Mouse (Mus musculus): ENCODE data around the gene Col6a5. TPM values are rescaled to one million over a fixed set of nuclear protein-coding genes. Genes with fewer than 3 reads are reported as not detected.

Col6a5 gene
- polyA plus RNA-seq, 1 experiment from 2014 or later, result 3.6 TPM

- H3K9me3 ChIP-seq (ENCODE audit: control insufficient read depth), result no peaks in the 10 kb centered on the region
- TF ChIP-seq CTCF (IDR thresholded peaks at IDR 0.05; ENCODE audit: low read depth), result no peak
- WGBS, result 81% methylated on average over 14 of the region's 14 CpGs
- no peaks in the 10 kb centered on the region for H3K4me1 ChIP-seq (replicated peaks; ENCODE audit: control insufficient read depth, insufficient read depth, low read length)
- no peak for ATAC-seq
- no peak overlapping the region for H3K4me2 ChIP-seq (replicated peaks; ENCODE audit: low read depth)
- H3K36me3 ChIP-seq (ENCODE audit: control insufficient read depth, insufficient read depth), result no peaks in the 10 kb centered on the region
- H3K27ac ChIP-seq (ENCODE audit: low read depth, low read length), result no peak overlapping the region
- H3K4me3 ChIP-seq (ENCODE audit: low read depth, low read length), result no peak overlapping the region
- H3K9ac ChIP-seq (ENCODE audit: low read depth, low read length), result no peak overlapping the region
- no peaks in the 10 kb centered on the region for H3K27me3 ChIP-seq (replicated peaks; ENCODE audit: control insufficient read depth, insufficient read depth, low read length)
These were observed 11.0 kb upstream of the Col6a5 start for GRCm38 (mm10) chr9:105971351-105971894.

GRCm38 (mm10) chr9:105970901-105971300 lies 10.5 kb upstream of the Col6a5 start:
- H3K27me3 ChIP-seq (replicated peaks; ENCODE audit: control insufficient read depth, insufficient read depth, low read length), result no peaks in the 10 kb centered on the region
- H3K4me2 ChIP-seq (replicated peaks; ENCODE audit: low read depth), result no peak overlapping the region
- ATAC-seq, result no peak
- no peaks in the 10 kb centered on the region for H3K9me3 ChIP-seq (ENCODE audit: control insufficient read depth)
- H3K4me3 ChIP-seq (ENCODE audit: low read depth, low read length), result no peak overlapping the region
- no peak for TF ChIP-seq CTCF (IDR thresholded peaks at IDR 0.05; ENCODE audit: low read depth)
- 76% methylated on average over 5 of the region's 5 CpGs for WGBS
- H3K9ac ChIP-seq (ENCODE audit: low read depth, low read length), result no peak overlapping the region
- H3K27ac ChIP-seq (ENCODE audit: low read depth, low read length), result 0 out of 2 replicates have a peak overlapping the region, but pooled peaks have one; percentile 41
- H3K4me1 ChIP-seq (replicated peaks; ENCODE audit: control insufficient read depth, insufficient read depth, low read length), result no peaks in the 10 kb centered on the region
- no peaks in the 10 kb centered on the region for H3K36me3 ChIP-seq (ENCODE audit: control insufficient read depth, insufficient read depth)

DNA sequence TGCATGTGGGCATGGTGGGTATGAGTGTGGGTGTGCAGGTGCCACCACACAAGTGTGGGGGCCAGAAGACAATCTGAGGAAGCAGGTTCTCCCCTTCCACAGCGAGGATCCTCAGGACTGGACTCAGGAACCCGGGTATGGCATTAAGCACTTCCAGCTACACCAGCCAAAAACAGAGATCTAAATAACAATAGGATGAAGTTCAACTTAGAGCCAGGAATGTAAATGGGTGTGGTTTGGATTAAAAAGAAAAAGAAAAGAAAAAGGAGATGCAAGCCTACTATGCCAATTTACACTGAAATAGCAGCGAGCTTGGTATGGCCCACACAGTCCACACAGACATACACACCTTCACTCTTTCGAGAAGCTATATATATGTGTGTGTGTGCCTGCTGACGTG lies 7.5 kb upstream of the Col6a5 start:
- Histone ChIP-seq H3K36me3 (ENCODE audit: control insufficient read depth, insufficient read depth) (no peaks in the 10 kb centered on the region), H3K27me3 (replicated peaks; ENCODE audit: control insufficient read depth, insufficient read depth, low read length) (no peaks in the 10 kb centered on the region), H3K4me3 (ENCODE audit: low read depth, low read length) (no peak overlapping the region), H3K27ac (ENCODE audit: low read depth, low read length) (no peak overlapping the region), H3K4me1 (replicated peaks; ENCODE audit: control insufficient read depth, insufficient read depth, low read length) (no peaks in the 10 kb centered on the region), H3K9me3 (ENCODE audit: control insufficient read depth) (no peaks in the 10 kb centered on the region), H3K4me2 (replicated peaks; ENCODE audit: low read depth) (no peak overlapping the region), H3K9ac (ENCODE audit: low read depth, low read length) (no peak overlapping the region)
- no peak for TF ChIP-seq CTCF (IDR thresholded peaks at IDR 0.05; ENCODE audit: low read depth)
- ATAC-seq, result no peak
- WGBS, result 79% methylated on average over 5 of the region's 5 CpGs

DNA sequence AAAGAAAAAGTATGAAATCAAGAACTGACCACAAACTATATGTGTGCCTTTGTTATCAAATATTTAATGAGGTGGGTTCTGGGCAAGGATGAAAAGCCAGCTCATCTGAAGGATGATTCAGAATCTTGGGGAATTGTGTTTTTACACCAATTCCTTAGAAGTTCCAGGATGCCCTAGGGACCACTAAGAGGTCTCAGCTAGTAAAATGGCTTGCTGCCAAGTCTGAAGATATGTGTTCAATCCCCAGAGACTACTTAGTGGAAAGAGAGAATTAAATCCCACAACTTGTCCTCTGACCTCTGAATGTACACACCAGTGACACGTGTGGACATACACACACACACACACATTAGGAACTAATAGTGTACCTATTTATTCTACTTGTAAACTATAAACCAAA lies 1.3 kb downstream of the Col6a5 start:
- WGBS, result 71% methylated on average over 1 of the region's 1 CpGs
- Histone ChIP-seq H3K27me3 (replicated peaks; ENCODE audit: control insufficient read depth, insufficient read depth, low read length) (no peaks in the 10 kb centered on the region), H3K4me3 (ENCODE audit: low read depth, low read length) (no peak overlapping the region), H3K9ac (ENCODE audit: low read depth, low read length) (no peak overlapping the region), H3K27ac (ENCODE audit: low read depth, low read length) (no peak overlapping the region), H3K36me3 (ENCODE audit: control insufficient read depth, insufficient read depth) (no peaks in the 10 kb centered on the region), H3K4me2 (replicated peaks; ENCODE audit: low read depth) (no peak overlapping the region), H3K4me1 (replicated peaks; ENCODE audit: control insufficient read depth, insufficient read depth, low read length) (0 out of 2 replicates have a peak, but pooled peaks cover 3% of the 10 kb centered on the region), H3K9me3 (ENCODE audit: control insufficient read depth) (no peaks in the 10 kb centered on the region)
- no peak for ATAC-seq
- no peak for TF ChIP-seq CTCF (IDR thresholded peaks at IDR 0.05; ENCODE audit: low read depth)

DNA sequence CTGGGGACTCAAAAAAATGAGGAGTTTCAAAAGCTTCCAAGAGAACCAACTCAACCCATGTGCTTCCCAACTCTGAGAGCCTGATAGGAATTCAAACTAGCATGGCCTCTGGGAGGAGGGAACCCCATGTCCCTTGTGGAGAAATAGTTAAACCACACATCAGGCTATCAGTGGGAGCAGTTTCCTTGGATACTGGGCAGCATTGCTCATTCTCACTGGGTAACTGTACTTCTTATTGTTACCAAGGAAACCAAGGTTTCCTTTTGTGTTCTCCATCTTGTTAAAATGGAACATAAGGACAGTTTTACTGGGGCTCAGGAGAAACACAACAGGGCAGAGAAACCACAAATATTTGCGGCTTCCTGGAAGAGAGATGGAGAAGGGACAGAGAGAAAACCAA lies 10.7 kb downstream of the Col6a5 start:
- Histone ChIP-seq H3K27me3 (replicated peaks; ENCODE audit: control insufficient read depth, insufficient read depth, low read length) (no peaks in the 10 kb centered on the region), H3K36me3 (ENCODE audit: control insufficient read depth, insufficient read depth) (no peaks in the 10 kb centered on the region), H3K9me3 (ENCODE audit: control insufficient read depth) (no peaks in the 10 kb centered on the region), H3K4me1 (replicated peaks; ENCODE audit: control insufficient read depth, insufficient read depth, low read length) (no peaks in the 10 kb centered on the region), H3K4me2 (replicated peaks; ENCODE audit: low read depth) (no peak overlapping the region), H3K4me3 (ENCODE audit: low read depth, low read length) (no peak overlapping the region), H3K27ac (ENCODE audit: low read depth, low read length) (no peak overlapping the region), H3K9ac (ENCODE audit: low read depth, low read length) (no peak overlapping the region)
- no peak for ATAC-seq
- TF ChIP-seq CTCF (IDR thresholded peaks at IDR 0.05; ENCODE audit: low read depth), result no peak
- WGBS, result 95% methylated on average over 1 of the region's 1 CpGs

DNA sequence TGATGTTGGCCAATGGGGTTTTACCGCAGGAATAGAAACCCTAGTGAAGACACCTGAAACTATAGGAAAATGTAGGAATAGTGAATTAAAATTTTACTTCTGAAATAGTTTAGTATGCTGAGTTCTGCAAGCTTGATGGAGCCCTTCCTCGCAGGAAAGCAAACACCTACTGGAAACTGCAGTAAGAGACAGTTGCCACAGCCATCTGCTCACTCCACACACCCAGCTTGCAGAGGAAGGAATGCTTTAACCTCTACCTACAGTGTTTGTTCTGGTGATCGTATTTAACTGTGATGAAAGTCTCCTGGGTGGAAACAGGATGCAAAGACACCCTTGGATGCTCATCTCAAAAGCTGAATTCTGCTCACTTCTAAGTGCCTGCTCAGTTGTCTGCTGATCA lies 12.9 kb downstream of the Col6a5 start:
- no peak for TF ChIP-seq CTCF (IDR thresholded peaks at IDR 0.05; ENCODE audit: low read depth)
- 61% methylated on average over 3 of the region's 3 CpGs for WGBS
- ATAC-seq, result no peak
- no peaks in the 10 kb centered on the region for H3K36me3 ChIP-seq (ENCODE audit: control insufficient read depth, insufficient read depth)
- H3K27me3 ChIP-seq (replicated peaks; ENCODE audit: control insufficient read depth, insufficient read depth, low read length), result no peaks in the 10 kb centered on the region
- no peaks in the 10 kb centered on the region for H3K9me3 ChIP-seq (ENCODE audit: control insufficient read depth)
- no peak overlapping the region for H3K4me3 ChIP-seq (ENCODE audit: low read depth, low read length)
- no peak overlapping the region for H3K9ac ChIP-seq (ENCODE audit: low read depth, low read length)
- no peak overlapping the region for H3K27ac ChIP-seq (ENCODE audit: low read depth, low read length)
- H3K4me2 ChIP-seq (replicated peaks; ENCODE audit: low read depth), result no peak overlapping the region
- no peaks in the 10 kb centered on the region for H3K4me1 ChIP-seq (replicated peaks; ENCODE audit: control insufficient read depth, insufficient read depth, low read length)

DNA sequence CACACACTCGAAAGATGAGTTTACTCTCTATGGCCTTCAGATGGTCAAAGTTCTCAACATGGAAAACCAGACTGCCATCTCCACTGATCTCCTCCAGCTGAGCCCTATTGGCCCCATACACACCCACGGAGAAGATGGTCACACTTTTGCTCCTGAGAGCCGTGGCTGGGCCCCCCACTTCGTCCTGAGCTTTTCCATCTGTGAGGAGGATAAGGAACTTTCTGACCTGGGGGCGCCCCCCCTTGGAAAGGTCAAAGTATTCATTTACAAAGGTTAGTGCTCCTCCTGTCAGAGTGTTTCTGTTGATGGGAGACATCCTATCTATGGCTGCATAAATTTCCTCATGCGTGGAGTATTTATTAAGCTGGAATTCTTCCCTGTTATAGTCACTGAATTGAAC lies 26.6 kb downstream of the Col6a5 start:
- Histone ChIP-seq H3K9ac (ENCODE audit: low read depth, low read length) (no peak overlapping the region), H3K4me2 (replicated peaks; ENCODE audit: low read depth) (no peak overlapping the region), H3K4me1 (replicated peaks; ENCODE audit: control insufficient read depth, insufficient read depth, low read length) (no peaks in the 10 kb centered on the region), H3K4me3 (ENCODE audit: low read depth, low read length) (no peak overlapping the region), H3K27me3 (replicated peaks; ENCODE audit: control insufficient read depth, insufficient read depth, low read length) (no peaks in the 10 kb centered on the region), H3K9me3 (ENCODE audit: control insufficient read depth) (no peaks in the 10 kb centered on the region), H3K36me3 (ENCODE audit: control insufficient read depth, insufficient read depth) (no peaks in the 10 kb centered on the region), H3K27ac (ENCODE audit: low read depth, low read length) (no peak overlapping the region)
- no peak for ATAC-seq
- no peak for TF ChIP-seq CTCF (IDR thresholded peaks at IDR 0.05; ENCODE audit: low read depth)
- WGBS, result 56% methylated on average over 6 of the region's 6 CpGs

Measured in intestine, postnatal 0 days (tissue).